Mouse (Mus musculus): ENCODE results near the gene Dock4. TPM values are rescaled to one million over a fixed set of nuclear protein-coding genes. Genes with fewer than 3 reads are reported as not detected.

The Dock4 gene
- polyA plus RNA-seq, 1 experiment from 2014 or later, result 4.2 TPM

GRCm38 (mm10) chr12:40429976-40430375, 15.8 kb upstream of the Dock4 start:
- Histone ChIP-seq H3K9ac (ENCODE audit: low read depth, low read length) (no peak overlapping the region), H3K4me3 (ENCODE audit: low read length) (no peak overlapping the region), H3K4me1 (ENCODE audit: control insufficient read depth, insufficient read depth, low read length) (0 out of 2 replicates have a peak, but pooled peaks cover 5% of the 10 kb centered on the region), H3K9me3 (ENCODE audit: control insufficient read depth, low read length) (no peaks in the 10 kb centered on the region), H3K27me3 (replicated peaks; ENCODE audit: control insufficient read depth, insufficient read depth, low read length) (no peaks in the 10 kb centered on the region), H3K36me3 (ENCODE audit: control insufficient read depth, insufficient read depth, low read length) (no peaks in the 10 kb centered on the region), H3K4me2 (ENCODE audit: low read depth, low read length) (no peak overlapping the region), H3K27ac (ENCODE audit: low read length) (no peak overlapping the region)
- no peak for ATAC-seq
- 62% methylated on average over 3 of the region's 3 CpGs for WGBS

GRCm38 (mm10) chr12:40431075-40431474, 14.7 kb upstream of the Dock4 start:
- no peaks in the 10 kb centered on the region for H3K36me3 ChIP-seq (ENCODE audit: control insufficient read depth, insufficient read depth, low read length)
- H3K27me3 ChIP-seq (replicated peaks; ENCODE audit: control insufficient read depth, insufficient read depth, low read length), result no peaks in the 10 kb centered on the region
- H3K4me3 ChIP-seq (ENCODE audit: low read length), result no peak overlapping the region
- WGBS, result 74% methylated on average over 5 of the region's 5 CpGs
- 0 out of 2 replicates have a peak, but pooled peaks cover 5% of the 10 kb centered on the region for H3K4me1 ChIP-seq (ENCODE audit: control insufficient read depth, insufficient read depth, low read length)
- H3K9me3 ChIP-seq (ENCODE audit: control insufficient read depth, low read length), result no peaks in the 10 kb centered on the region
- H3K9ac ChIP-seq (ENCODE audit: low read depth, low read length), result no peak overlapping the region
- ATAC-seq, result no peak
- no peak overlapping the region for H3K27ac ChIP-seq (ENCODE audit: low read length)
- H3K4me2 ChIP-seq (ENCODE audit: low read depth, low read length), result no peak overlapping the region

GRCm38 (mm10) chr12:40434101-40434500, 11.7 kb upstream of the Dock4 start:
- H3K27me3 ChIP-seq (replicated peaks; ENCODE audit: control insufficient read depth, insufficient read depth, low read length), result no peaks in the 10 kb centered on the region
- peaks cover 8% of the 10 kb centered on the region; the same call in 1 of the 2 replicates for H3K4me1 ChIP-seq (ENCODE audit: control insufficient read depth, insufficient read depth, low read length)
- ATAC-seq, result no peak
- no peak overlapping the region for H3K27ac ChIP-seq (ENCODE audit: low read length)
- H3K4me3 ChIP-seq (ENCODE audit: low read length), result no peak overlapping the region
- no peak overlapping the region for H3K4me2 ChIP-seq (ENCODE audit: low read depth, low read length)
- no peak overlapping the region for H3K9ac ChIP-seq (ENCODE audit: low read depth, low read length)
- WGBS, result 45% methylated on average over 3 of the region's 3 CpGs
- no peaks in the 10 kb centered on the region for H3K36me3 ChIP-seq (ENCODE audit: control insufficient read depth, insufficient read depth, low read length)
- H3K9me3 ChIP-seq (ENCODE audit: control insufficient read depth, low read length), result no peaks in the 10 kb centered on the region

GRCm38 (mm10) chr12:40438049-40438448, 7.7 kb upstream of the Dock4 start:
- Histone ChIP-seq H3K4me1 (ENCODE audit: control insufficient read depth, insufficient read depth, low read length) (peaks cover 3% of the 10 kb centered on the region; the same call in 1 of the 2 replicates), H3K9me3 (ENCODE audit: control insufficient read depth, low read length) (no peaks in the 10 kb centered on the region), H3K27ac (ENCODE audit: low read length) (no peak overlapping the region), H3K4me2 (ENCODE audit: low read depth, low read length) (no peak overlapping the region), H3K4me3 (ENCODE audit: low read length) (no peak overlapping the region), H3K36me3 (ENCODE audit: control insufficient read depth, insufficient read depth, low read length) (no peaks in the 10 kb centered on the region), H3K9ac (ENCODE audit: low read depth, low read length) (no peak overlapping the region), H3K27me3 (replicated peaks; ENCODE audit: control insufficient read depth, insufficient read depth, low read length) (no peaks in the 10 kb centered on the region)
- ATAC-seq, result no peak
- 41% methylated on average over 2 of the region's 2 CpGs for WGBS

GRCm38 (mm10) chr12:40445206-40445605, 546 bp upstream of the Dock4 start:
- Histone ChIP-seq H3K27ac (ENCODE audit: low read length) (no peak overlapping the region), H3K36me3 (ENCODE audit: control insufficient read depth, insufficient read depth, low read length) (no peaks in the 10 kb centered on the region), H3K4me3 (ENCODE audit: low read length) (peak overlapping the region; percentile 83), H3K27me3 (replicated peaks; ENCODE audit: control insufficient read depth, insufficient read depth, low read length) (no peaks in the 10 kb centered on the region), H3K9me3 (ENCODE audit: control insufficient read depth, low read length) (no peaks in the 10 kb centered on the region), H3K4me1 (ENCODE audit: control insufficient read depth, insufficient read depth, low read length) (peaks cover 18% of the 10 kb centered on the region), H3K4me2 (ENCODE audit: low read depth, low read length) (peak overlapping the region; percentile 90), H3K9ac (ENCODE audit: low read depth, low read length) (peak overlapping the region; percentile 75)
- ATAC-seq, result peak; percentile 62
- WGBS, result under 1% methylated on average over 16 of the region's 16 CpGs

GRCm38 (mm10) chr12:40446450-40447381, 964 bp downstream of the Dock4 start:
- Histone ChIP-seq H3K4me3 (ENCODE audit: low read length) (peak overlapping the region; percentile 83), H3K4me2 (ENCODE audit: low read depth, low read length) (peak overlapping the region; percentile 95), H3K36me3 (ENCODE audit: control insufficient read depth, insufficient read depth, low read length) (no peaks in the 10 kb centered on the region), H3K27ac (ENCODE audit: low read length) (peak overlapping the region; percentile 70), H3K27me3 (replicated peaks; ENCODE audit: control insufficient read depth, insufficient read depth, low read length) (no peaks in the 10 kb centered on the region), H3K4me1 (ENCODE audit: control insufficient read depth, insufficient read depth, low read length) (peaks cover 18% of the 10 kb centered on the region), H3K9ac (ENCODE audit: low read depth, low read length) (peak overlapping the region; percentile 84), H3K9me3 (ENCODE audit: control insufficient read depth, low read length) (no peaks in the 10 kb centered on the region)
- 0% methylated on average over 44 of the region's 44 CpGs for whole genome bisulfite sequencing
- ATAC-seq, result peak; percentile 1; the same call in 1 of the 2 replicates

GRCm38 (mm10) chr12:40447561-40448355, 2.0 kb downstream of the Dock4 start:
- WGBS, result 26% methylated on average over 10 of the region's 10 CpGs
- ATAC-seq, result no peak
- H3K4me3 ChIP-seq (ENCODE audit: low read length), result peak overlapping the region; percentile 83

GRCm38 (mm10) chr12:40449119-40449795, 3.5 kb downstream of the Dock4 start:
- H3K27ac ChIP-seq (ENCODE audit: low read length), result no peak overlapping the region
- no peaks in the 10 kb centered on the region for H3K27me3 ChIP-seq (replicated peaks; ENCODE audit: control insufficient read depth, insufficient read depth, low read length)
- H3K9me3 ChIP-seq (ENCODE audit: control insufficient read depth, low read length), result no peaks in the 10 kb centered on the region
- H3K36me3 ChIP-seq (ENCODE audit: control insufficient read depth, insufficient read depth, low read length), result no peaks in the 10 kb centered on the region
- H3K9ac ChIP-seq (ENCODE audit: low read depth, low read length), result no peak overlapping the region
- no peak for ATAC-seq
- H3K4me3 ChIP-seq (ENCODE audit: low read length), result no peak overlapping the region
- H3K4me2 ChIP-seq (ENCODE audit: low read depth, low read length), result no peak overlapping the region
- peaks cover 18% of the 10 kb centered on the region for H3K4me1 ChIP-seq (ENCODE audit: control insufficient read depth, insufficient read depth, low read length)
- 65% methylated on average over 9 of the region's 9 CpGs for WGBS

More at GRCm38 (mm10) chr12:40447561-40448355, 2.0 kb downstream of the Dock4 start:
- Histone ChIP-seq H3K27me3 (replicated peaks; ENCODE audit: control insufficient read depth, insufficient read depth, low read length) (no peaks in the 10 kb centered on the region), H3K4me2 (ENCODE audit: low read depth, low read length) (peak overlapping the region; percentile 95), H3K36me3 (ENCODE audit: control insufficient read depth, insufficient read depth, low read length) (no peaks in the 10 kb centered on the region), H3K9ac (ENCODE audit: low read depth, low read length) (no peak overlapping the region), H3K9me3 (ENCODE audit: control insufficient read depth, low read length) (no peaks in the 10 kb centered on the region), H3K4me1 (ENCODE audit: control insufficient read depth, insufficient read depth, low read length) (peaks cover 18% of the 10 kb centered on the region), H3K27ac (ENCODE audit: low read length) (no peak overlapping the region)

GRCm38 (mm10) chr12:40456517-40456916, 10.8 kb downstream of the Dock4 start:
- Histone ChIP-seq H3K4me2 (ENCODE audit: low read depth, low read length) (no peak overlapping the region), H3K4me3 (ENCODE audit: low read length) (no peak overlapping the region), H3K9ac (ENCODE audit: low read depth, low read length) (no peak overlapping the region), H3K27ac (ENCODE audit: low read length) (no peak overlapping the region), H3K36me3 (ENCODE audit: control insufficient read depth, insufficient read depth, low read length) (no peaks in the 10 kb centered on the region), H3K4me1 (ENCODE audit: control insufficient read depth, insufficient read depth, low read length) (0 out of 2 replicates have a peak, but pooled peaks cover 3% of the 10 kb centered on the region), H3K27me3 (replicated peaks; ENCODE audit: control insufficient read depth, insufficient read depth, low read length) (no peaks in the 10 kb centered on the region), H3K9me3 (ENCODE audit: control insufficient read depth, low read length) (no peaks in the 10 kb centered on the region)
- ATAC-seq, result no peak
- WGBS, result 91% methylated on average over 2 of the region's 2 CpGs

Measured in intestine, embryonic 16.5 days (tissue).